Mouse (Mus musculus) CH12.LX (cell line): ENCODE results near the gene Sycn.

Experiments
- CTCF ChIP-seq, 2 experiments: IDR thresholded peaks in 1 of 2; conservative IDR thresholded peaks in 1 of 2; 2 replicates each; pipeline ENCODE4 v1.5.1; 2011 to 2012; ENCODE audit warnings: low read depth in 2 of 2, low read length in 2 of 2, improper control_type of control experiment in 1 of 2, inconsistent platforms in 1 of 2, mild to moderate bottlenecking in 1 of 2, moderate library complexity in 1 of 2
- ELF1 ChIP-seq: IDR thresholded peaks from 2 replicates; pipeline ENCODE4 v1.6.1; 2014; ENCODE audit warnings: low read depth, mild to moderate bottlenecking, inconsistent platforms, low read length, improper control_type of control experiment
- EP300 ChIP-seq: IDR thresholded peaks from 2 replicates; pipeline ENCODE4 v1.6.1; 2011; ENCODE audit warnings: low read length, improper control_type of control experiment
- GABPA ChIP-seq: IDR thresholded peaks from 2 replicates; pipeline ENCODE4 v1.6.1; 2012; ENCODE audit warnings: low read depth, low read length, improper control_type of control experiment, inconsistent platforms; ENCODE audit not compliant: insufficient replicate concordance
- MAZ ChIP-seq: IDR thresholded peaks from 2 replicates; pipeline ENCODE4 v1.6.1; 2012; ENCODE audit warnings: low read depth, mild to moderate bottlenecking, inconsistent platforms, low read length, improper control_type of control experiment, moderate library complexity
- NELFE ChIP-seq: IDR thresholded peaks from 2 replicates; pipeline ENCODE4 v1.6.1; 2011; ENCODE audit warnings: low read depth, low read length, improper control_type of control experiment
- PAX5 ChIP-seq: IDR thresholded peaks from 2 replicates; pipeline ENCODE4 v1.6.1; 2012; ENCODE audit warnings: low read length, inconsistent platforms, mixed read lengths
- POLR2A ChIP-seq: IDR thresholded peaks from 2 replicates; pipeline ENCODE4 v1.6.1; 2011; ENCODE audit warnings: low read depth, mild to moderate bottlenecking, improper control_type of control experiment, low read length
- SIN3A ChIP-seq: IDR thresholded peaks from 2 replicates; pipeline ENCODE4 v1.6.1; 2012; ENCODE audit warnings: low read length, improper control_type of control experiment, inconsistent platforms
- USF1 ChIP-seq: IDR thresholded peaks from 2 replicates; pipeline ENCODE4 v1.6.1; 2014; ENCODE audit warnings: low read depth, mild to moderate bottlenecking, inconsistent platforms, low read length, improper control_type of control experiment
- ZKSCAN1 ChIP-seq: IDR thresholded peaks from 2 replicates; pipeline ENCODE4 v1.6.1; 2012; ENCODE audit warnings: low read depth, inconsistent platforms, low read length, improper control_type of control experiment, borderline replicate concordance

DNA sequence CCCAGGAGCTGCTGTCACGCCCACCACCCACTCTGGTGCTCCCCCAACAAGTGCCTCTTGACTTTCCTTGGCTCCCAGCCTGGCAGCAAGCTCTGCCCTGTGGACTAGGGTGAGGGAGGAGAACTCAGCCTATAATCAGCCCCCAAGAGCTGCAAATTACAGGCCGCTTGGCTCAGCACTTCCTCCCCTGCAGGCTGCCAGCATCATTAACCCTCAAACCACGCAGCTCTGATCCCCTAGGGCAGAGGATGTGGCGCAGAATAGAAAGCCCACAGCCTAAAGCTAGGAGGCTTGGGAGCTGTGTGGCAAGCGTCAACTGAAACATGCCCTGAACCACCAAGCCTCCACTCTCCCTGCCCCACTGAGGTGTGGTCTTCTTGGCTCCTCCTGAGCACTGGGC, 24.7 kb downstream of the Sycn start:
- no peak for TF ChIP-seq USF1
- no peak for TF ChIP-seq GABPA
- TF ChIP-seq EP300: no peak
- TF ChIP-seq MAZ: no peak
- no peak for TF ChIP-seq ZKSCAN1
- no peak for TF ChIP-seq POLR2A
- TF ChIP-seq SIN3A: no peak
- TF ChIP-seq ELF1: no peak
- no peak for TF ChIP-seq NELFE
- no peak for TF ChIP-seq CTCF (conservative IDR thresholded peaks at IDR 0.05 in 1 of 2, IDR thresholded peaks at IDR 0.05 in 1 of 2; ENCODE audit: low read depth in 2 of 2, low read length in 2 of 2)
- no peak for TF ChIP-seq PAX5
